ENCODE assay signal across 24 mouse cellular contexts in the genomic region with DNA sequence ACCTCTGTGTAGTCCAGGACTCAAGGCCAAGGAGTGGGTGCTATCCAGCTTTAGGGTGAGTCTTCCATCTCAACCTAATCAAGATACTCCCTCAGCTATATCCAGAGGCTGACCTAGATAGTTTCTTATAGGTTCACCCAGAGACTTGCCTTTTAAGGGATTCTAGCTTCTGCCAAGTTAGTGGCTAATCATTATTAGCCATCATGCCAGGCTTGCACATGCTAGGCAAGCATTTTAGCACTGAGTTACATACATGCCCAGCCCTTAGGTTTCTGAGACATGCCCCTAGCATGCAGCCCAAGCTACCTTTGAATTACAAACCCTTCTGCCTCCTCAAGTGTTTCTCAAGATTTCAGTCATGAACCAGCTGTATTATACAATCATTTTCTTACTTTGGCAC.
"Had no signal": no experiment of that assay in that cellular context is flagged by ENCODE, and none has a peak within 500 bp of the region (broad histone marks: within the 10 kb centered on the region; RNA-seq: fewer than 3 reads in every experiment).

No protein-coding gene starts in this region.

- H3K4me3 ChIP-seq: gastrocnemius, adult 2 months; heart, embryonic 10.5 days; heart, embryonic 12.5 days; hindbrain, embryonic 10.5 days; hindbrain, embryonic 12.5 days; hindbrain, embryonic 15.5 days; kidney, embryonic 15.5 days; limb, embryonic 13.5 days; limb, embryonic 15.5 days; liver, embryonic 12.5 days had no signal

- H3K9me3 ChIP-seq: heart, embryonic 10.5 days; heart, embryonic 12.5 days; hindbrain, embryonic 10.5 days; hindbrain, embryonic 12.5 days; hindbrain, embryonic 15.5 days; kidney, embryonic 15.5 days; limb, embryonic 13.5 days; limb, embryonic 15.5 days; liver, embryonic 12.5 days had no signal

- H3K4me2 ChIP-seq: heart, embryonic 12.5 days; hindbrain, embryonic 12.5 days; hindbrain, embryonic 15.5 days; kidney, embryonic 15.5 days; limb, embryonic 13.5 days; limb, embryonic 15.5 days; liver, embryonic 12.5 days had no signal

- H3K36me3 ChIP-seq: heart, embryonic 10.5 days; heart, embryonic 12.5 days; hindbrain, embryonic 10.5 days; hindbrain, embryonic 12.5 days; hindbrain, embryonic 15.5 days; limb, embryonic 13.5 days; limb, embryonic 15.5 days had no signal

- H3K9ac ChIP-seq: heart, embryonic 12.5 days; hindbrain, embryonic 12.5 days; hindbrain, embryonic 15.5 days; kidney, embryonic 15.5 days; limb, embryonic 13.5 days; limb, embryonic 15.5 days; liver, embryonic 12.5 days; liver, embryonic 14.5 days had no signal

- H3K4me1 ChIP-seq: hindbrain, embryonic 10.5 days; hindbrain, embryonic 12.5 days; hindbrain, embryonic 15.5 days; limb, embryonic 13.5 days; limb, embryonic 15.5 days had no signal

- DNase-seq: gastrocnemius, adult 2 months; gastrocnemius, postnatal 10 days; gastrocnemius, postnatal 25 days; heart, adult 18-20 months; heart, postnatal 10 days; heart, postnatal 4 days; kidney, adult 11 months; kidney, postnatal 14 days; kidney, postnatal 36 days; layer of hippocampus, adult 9-11 months; layer of hippocampus, postnatal 36 days; left cerebral cortex, postnatal 4 days had no signal

- H3K27me3 ChIP-seq: heart, embryonic 12.5 days; hindbrain, embryonic 12.5 days; hindbrain, embryonic 15.5 days; kidney, embryonic 15.5 days; limb, embryonic 13.5 days; limb, embryonic 15.5 days; liver, embryonic 12.5 days had no signal

- ATAC-seq: hindbrain, postnatal 0 days; liver, embryonic 12.5 days had no signal

- H3K27ac ChIP-seq: gastrocnemius, adult 2 months; heart, embryonic 10.5 days; hindbrain, embryonic 10.5 days; hindbrain, embryonic 12.5 days; hindbrain, embryonic 15.5 days; hindbrain, postnatal 0 days; kidney, embryonic 15.5 days; kidney, postnatal 0 days; limb, embryonic 13.5 days; limb, embryonic 15.5 days; liver, embryonic 12.5 days; liver, embryonic 14.5 days had no signal
